Mouse (Mus musculus): ENCODE data around the gene Arhgef33.

DNA sequence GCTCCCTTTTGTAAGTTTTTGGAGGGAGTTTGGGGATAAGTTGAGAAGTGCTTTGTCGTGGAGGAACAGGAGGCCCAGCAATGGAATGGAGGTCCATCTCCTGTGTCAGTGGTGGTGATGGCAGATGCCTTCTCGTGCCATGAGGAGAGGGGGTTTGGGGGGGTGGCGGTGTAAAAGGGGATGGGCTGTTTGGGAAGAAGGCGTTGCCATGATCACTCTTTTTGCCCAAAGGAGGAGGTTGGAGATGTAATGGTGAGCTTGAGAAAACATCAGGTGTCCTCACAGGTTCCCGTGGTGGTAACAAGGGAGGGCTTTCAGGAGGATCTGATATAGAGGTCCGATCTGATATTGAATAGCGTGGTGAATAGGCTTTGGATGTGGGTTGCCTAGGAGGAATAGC is 91.0 kb downstream of the Arhgef33 start:
- TF ChIP-seq POLR2A (IDR thresholded peaks at IDR 0.05; ENCODE audit: insufficient read length, low read depth) (no peak), TCF12 (IDR thresholded peaks at IDR 0.05; ENCODE audit: insufficient read depth, poor library complexity, severe bottlenecking) (no peak), MAX (IDR thresholded peaks at IDR 0.05; ENCODE audit: low read depth) (no peak), REST (IDR thresholded peaks at IDR 0.05; ENCODE audit: insufficient read depth, insufficient read length) (no peak), MYOG (IDR thresholded peaks at IDR 0.05; ENCODE audit: control insufficient read depth in 1 of 3, insufficient read depth in 1 of 3, insufficient read length in 2 of 3, low read depth in 2 of 3) (no peak), USF1 (IDR thresholded peaks at IDR 0.05; ENCODE audit: low read depth) (no peak), POLR2AphosphoS2 (IDR thresholded peaks at IDR 0.05; ENCODE audit: insufficient read length, low read depth) (no peak)
